Mouse (Mus musculus) liver, embryonic 18 days (tissue): ENCODE data around the gene Clec4n. TPM values are rescaled to one million over a fixed set of nuclear protein-coding genes. Genes with fewer than 3 reads are reported as not detected.

Experiments
- polyA plus RNA-seq: library from polyadenylated mRNA; depleted of rRNA; stranded (reverse); fragments of >200 nt; gene quantifications from 2 replicates; pipeline ENCODE4 v1.2.3, GENCODE M21; 2012; rRNA removed

The Clec4n gene
- polyA plus RNA-seq = 11.4 and 15.2 TPM in 2 replicates

DNA sequence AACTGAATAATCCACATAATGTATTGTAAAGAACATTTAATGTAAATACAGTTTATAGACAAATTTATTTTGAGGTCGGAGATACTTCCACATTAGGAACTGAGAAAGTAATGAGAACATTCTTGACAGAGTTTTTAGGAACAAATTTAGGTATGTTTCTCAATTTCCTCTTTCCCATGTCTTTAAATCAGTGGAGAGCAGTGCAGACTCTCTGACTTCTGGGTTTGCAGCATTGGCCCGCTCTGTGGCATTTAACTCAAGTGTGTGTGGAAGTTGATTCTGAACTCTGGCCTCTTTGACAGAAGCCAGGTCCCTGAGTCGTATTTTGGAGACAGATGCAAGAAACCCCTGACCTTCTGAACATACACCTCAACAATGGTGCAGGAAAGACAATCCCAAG, at the start of gene Clec4n:
TSS of gene Clec4n (plus strand) at position 200 of the 400 bp plus-strand sequence.

GRCm38 (mm10) chr6:123261555-123262161, 32.0 kb downstream of the Clec4n start, which contains the start of gene Clec4d:
Clec4d (plus strand) TSS chr6:123262111.

GRCm38 (mm10) chr6:123289753-123290152, 60.1 kb downstream of the Clec4n start, which contains the start of gene Clec4e:
Clec4e (minus strand) TSS chr6:123289870.

Other genes with a start within 250 kb of the Clec4n start
- gene Clec4a4, start 239.5 kb upstream of the Clec4n start, polyA plus RNA-seq = 0.08 TPM in 1 of 2 replicates, not detected in the other
- gene Clec4b1, start 179.9 kb upstream of the Clec4n start, polyA plus RNA-seq = 0.07 and 0.17 TPM in 2 replicates
- 11.2 and 13.0 TPM in 2 replicates for gene Clec4a2, start 123.4 kb upstream of the Clec4n start, polyA plus RNA-seq
- 0.37 and 0.50 TPM in 2 replicates for gene Clec4b2, start 57.0 kb upstream of the Clec4n start, polyA plus RNA-seq
- gene Clec4d, start 32.3 kb downstream of the Clec4n start, polyA plus RNA-seq = 2.5 and 2.6 TPM in 2 replicates
- gene Clec4e, start 60.0 kb downstream of the Clec4n start, polyA plus RNA-seq = 1.1 and 1.2 TPM in 2 replicates
- not detected in 2 replicates for gene Vmn2r19, start 78.5 kb downstream of the Clec4n start, polyA plus RNA-seq
- gene Vmn2r20, start 188.3 kb downstream of the Clec4n start, polyA plus RNA-seq = not detected in 2 replicates